Mouse (Mus musculus) bone marrow macrophage, adult 2 months (primary cell): ENCODE results near the gene Rpp40. TPM values are rescaled to one million over a fixed set of nuclear protein-coding genes. Genes with fewer than 3 reads are reported as not detected.

ENCODE experiments used
- H3K27ac ChIP-seq: 2 replicates; pipeline ENCODE4 v1.5.1; 2012; ENCODE audit warnings: low read depth, low read length; ENCODE audit not compliant: insufficient read depth
- H3K4me1 ChIP-seq: 2 replicates; pipeline ENCODE4 v1.6.1; 2012; ENCODE audit warnings: low read length; ENCODE audit not compliant: control insufficient read depth, insufficient read depth
- H3K4me3 ChIP-seq: 2 replicates; pipeline ENCODE4 v1.5.1; 2012; ENCODE audit warnings: mild to moderate bottlenecking, low read length, moderate library complexity; ENCODE audit not compliant: insufficient read depth
- CTCF ChIP-seq: IDR thresholded peaks from 2 replicates; pipeline ENCODE4 v1.5.1; 2012; ENCODE audit warnings: low read depth, mild to moderate bottlenecking, low read length, moderate library complexity
- POLR2A ChIP-seq: IDR thresholded peaks from 2 replicates; pipeline ENCODE4 v1.6.1; 2012; ENCODE audit warnings: mild to moderate bottlenecking, low read depth, low read length, borderline replicate concordance
- polyA plus RNA-seq: library from polyadenylated mRNA; stranded (reverse); fragments of >200 nt; gene quantifications from 2 replicates; pipeline ENCODE4 v1.2.4, GENCODE M21; 2012; ENCODE audit not compliant: missing spikeins, insufficient read depth, insufficient read length

The Rpp40 gene
- polyA plus RNA-seq, 1 experiment, result 2.1 TPM

DNA sequence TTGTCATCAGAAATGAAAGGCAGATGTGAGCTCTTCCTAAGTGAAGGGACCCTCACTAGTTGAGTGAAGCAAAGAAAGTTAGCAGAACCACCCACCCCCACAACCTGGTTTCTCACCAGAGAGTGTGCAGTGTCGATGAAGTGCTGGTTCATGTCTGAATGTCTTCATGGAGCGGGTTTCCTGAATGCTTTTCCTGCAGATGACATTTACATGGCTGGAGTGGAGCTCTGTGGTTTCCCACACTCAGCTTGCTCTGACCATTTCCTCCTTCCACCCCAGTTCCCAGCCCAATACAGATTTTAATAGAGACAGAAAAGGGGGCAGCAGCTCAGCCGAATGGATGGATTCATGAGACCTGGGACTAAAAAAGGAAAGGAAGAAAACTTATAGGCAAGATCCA, 13.3 kb downstream of the Rpp40 start:
- TF ChIP-seq POLR2A (no peak), CTCF (no peak)
- no peak overlapping the region for H3K4me3 ChIP-seq
- no peaks in the 10 kb centered on the region for H3K4me1 ChIP-seq
- H3K27ac ChIP-seq, result no peak overlapping the region

DNA sequence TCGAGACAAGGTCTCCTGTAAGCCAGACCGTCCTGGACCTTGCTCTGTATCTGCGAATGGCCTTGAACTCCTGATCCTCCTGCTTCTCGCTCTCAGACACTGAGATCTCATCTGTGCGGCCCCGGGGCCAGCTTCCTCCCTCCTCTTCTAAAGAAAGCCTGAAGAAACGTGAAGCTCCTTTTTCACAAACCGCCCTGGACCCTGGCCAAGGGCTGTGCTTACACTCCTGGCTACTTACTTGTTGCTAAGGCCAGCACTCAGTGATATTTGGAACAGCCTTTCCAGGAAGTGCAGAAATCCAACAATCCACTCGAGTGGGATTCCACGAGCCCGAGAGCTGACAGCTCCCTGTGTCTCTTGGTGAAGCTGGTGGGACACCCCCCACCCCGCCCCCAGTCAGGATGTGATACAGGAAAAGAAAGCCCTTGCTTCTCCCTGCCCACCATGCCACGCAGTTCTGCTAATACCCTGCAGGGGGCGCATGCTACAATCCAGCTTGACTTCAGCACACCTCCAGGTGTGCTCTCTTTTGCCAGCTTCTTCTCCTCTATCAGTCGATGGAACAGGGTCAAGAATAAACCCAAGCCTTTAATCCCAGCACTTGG, 19.9 kb downstream of the Rpp40 start:
- Histone ChIP-seq H3K4me1 (no peaks in the 10 kb centered on the region), H3K4me3 (no peak overlapping the region), H3K27ac (no peak overlapping the region)
- TF ChIP-seq POLR2A (no peak), CTCF (peak; percentile 56)

DNA sequence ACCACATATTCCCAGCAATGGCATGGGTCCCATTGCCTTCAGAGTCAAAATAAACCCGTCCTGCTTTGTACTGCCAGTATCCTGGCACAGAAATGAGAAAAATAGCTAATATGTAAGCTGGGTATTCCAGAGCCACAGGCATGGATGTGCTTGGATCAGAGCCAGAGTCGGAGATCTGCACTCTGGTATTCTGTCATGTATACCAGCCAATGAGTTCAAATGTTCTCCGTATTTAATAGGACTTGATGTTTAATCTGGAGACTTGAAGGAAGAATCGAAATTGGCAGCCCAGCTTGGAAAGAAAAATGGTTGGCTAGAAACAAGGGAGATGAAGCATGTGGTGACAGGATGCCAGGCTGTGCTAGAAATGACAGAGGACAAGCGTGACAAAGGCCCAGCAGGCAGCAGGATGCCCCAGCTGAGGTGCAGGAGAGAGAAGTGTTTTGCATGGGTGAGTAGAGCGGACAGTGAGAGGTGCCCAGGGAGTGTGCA, 25.6 kb downstream of the Rpp40 start:
- peaks cover 9% of the 10 kb centered on the region for H3K4me1 ChIP-seq
- H3K27ac ChIP-seq, result no peak overlapping the region
- TF ChIP-seq CTCF (no peak), POLR2A (no peak)
- no peak overlapping the region for H3K4me3 ChIP-seq

- Histone ChIP-seq H3K27ac (no peak overlapping the region), H3K4me1 (peaks cover 9% of the 10 kb centered on the region), H3K4me3 (no peak overlapping the region)
- TF ChIP-seq POLR2A (no peak), CTCF (no peak)
Observed at GRCm38 (mm10) chr13:35879519-35879918, 26.6 kb downstream of the Rpp40 start.

DNA sequence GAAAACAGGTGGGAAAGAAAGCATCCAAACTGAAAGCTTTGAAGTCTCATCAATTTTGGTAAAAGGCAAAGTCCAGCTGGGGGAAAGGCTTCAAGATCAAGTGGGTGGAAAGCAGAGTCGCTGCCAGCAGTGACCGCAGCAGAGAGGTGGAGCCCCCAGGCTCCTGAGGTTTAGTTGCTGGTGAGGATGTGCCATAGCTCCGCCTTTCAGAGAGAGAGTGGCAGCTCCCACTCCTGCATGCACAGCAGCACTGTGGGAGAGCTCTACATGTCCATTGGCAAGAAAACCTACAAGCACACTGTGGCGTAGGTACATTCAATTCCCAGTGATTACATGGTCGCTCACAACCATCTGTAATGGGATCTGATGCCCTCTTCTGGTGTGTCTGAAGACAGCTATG, 27.1 kb downstream of the Rpp40 start:
- peaks cover 9% of the 10 kb centered on the region for H3K4me1 ChIP-seq
- TF ChIP-seq CTCF (no peak), POLR2A (no peak)
- no peak overlapping the region for H3K27ac ChIP-seq
- H3K4me3 ChIP-seq, result no peak overlapping the region

DNA sequence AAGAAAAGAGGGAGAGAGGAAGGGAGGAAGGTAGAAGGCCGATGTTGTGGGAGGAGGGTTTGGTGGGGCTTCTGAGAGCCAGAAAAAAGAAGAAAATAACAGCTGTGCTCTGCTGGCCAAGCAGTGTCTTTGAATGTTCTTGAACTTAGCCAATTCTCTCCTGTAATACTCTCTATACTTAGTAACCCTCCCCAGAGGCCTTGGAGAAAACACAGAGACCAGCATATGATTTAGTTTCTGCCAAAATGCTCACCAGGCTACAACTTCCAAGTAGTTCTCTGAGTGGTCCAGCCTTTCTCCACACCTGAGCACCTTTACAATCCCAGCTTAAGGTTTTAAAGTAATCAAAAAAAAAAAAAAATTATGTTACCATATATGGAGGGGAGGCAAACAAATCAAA, 27.9 kb downstream of the Rpp40 start:
- H3K4me1 ChIP-seq, result peaks cover 9% of the 10 kb centered on the region
- H3K4me3 ChIP-seq, result no peak overlapping the region
- no peak overlapping the region for H3K27ac ChIP-seq
- TF ChIP-seq POLR2A, result no peak
- TF ChIP-seq CTCF, result no peak

GRCm38 (mm10) chr13:35875396-35875795, 30.8 kb downstream of the Rpp40 start:
- TF ChIP-seq POLR2A (no peak), CTCF (no peak)
- Histone ChIP-seq H3K4me1 (peaks cover 12% of the 10 kb centered on the region), H3K27ac (no peak overlapping the region), H3K4me3 (no peak overlapping the region)

- Histone ChIP-seq H3K4me3 (peak overlapping the region; percentile 14; the same call in 1 of the 2 replicates), H3K4me1 (peaks cover 7% of the 10 kb centered on the region), H3K27ac (no peak overlapping the region)
- TF ChIP-seq CTCF, result no peak
- no peak for TF ChIP-seq POLR2A
Observed at GRCm38 (mm10) chr13:35871107-35871506, 35.1 kb downstream of the Rpp40 start.

- no peak overlapping the region for H3K27ac ChIP-seq
- no peak overlapping the region for H3K4me3 ChIP-seq
- TF ChIP-seq POLR2A (no peak), CTCF (no peak)
- peaks cover 7% of the 10 kb centered on the region for H3K4me1 ChIP-seq
Observed at GRCm38 (mm10) chr13:35870659-35871058, 35.5 kb downstream of the Rpp40 start.

GRCm38 (mm10) chr13:35860916-35861315, 45.2 kb downstream of the Rpp40 start:
- TF ChIP-seq POLR2A (no peak), CTCF (no peak)
- H3K27ac ChIP-seq, result no peak overlapping the region
- no peak overlapping the region for H3K4me3 ChIP-seq
- no peaks in the 10 kb centered on the region for H3K4me1 ChIP-seq
